Mouse (Mus musculus) ES-E14 (cell line): ENCODE data around the gene Gal. TPM values are rescaled to one million over a fixed set of nuclear protein-coding genes. Genes with fewer than 3 reads are reported as not detected.

Experiments
- DNase-seq: peaks from one replicate; pipeline ENCODE4 v3.0.0-alpha.2; 2013; ENCODE audit warnings: low read depth, low spot score
- H3K27ac ChIP-seq: 2 replicates; pipeline ENCODE4 v1.5.1; 2012; ENCODE audit warnings: low read depth, mild to moderate bottlenecking, low read length, moderate library complexity, mixed read lengths; ENCODE audit not compliant: poor library complexity, insufficient read depth, severe bottlenecking
- H3K36me3 ChIP-seq: 2 replicates; pipeline ENCODE4 v1.6.1; 2012; ENCODE audit warnings: mild to moderate bottlenecking, low read length, moderate library complexity, mixed read lengths; ENCODE audit not compliant: control insufficient read depth, poor library complexity, insufficient read depth, severe bottlenecking
- H3K4me1 ChIP-seq, 2 experiments: fragments of 150-350 bp in 1 of 2; sonication (generic) in 1 of 2; 2 replicates each; pipeline ENCODE4 v1.6.1; 2012; ENCODE audit warnings: low read length in 2 of 2, mild to moderate bottlenecking in 1 of 2, mixed read lengths in 1 of 2; ENCODE audit not compliant: control insufficient read depth in 2 of 2, insufficient read depth in 2 of 2, poor library complexity in 1 of 2
- H3K4me3 ChIP-seq, 2 experiments: fragments of 150-350 bp in 1 of 2; sonication (generic) in 1 of 2; 2 replicates each; pipeline ENCODE4 v1.5.1; 2012; ENCODE audit warnings: low read length in 2 of 2, low read depth in 1 of 2, mild to moderate bottlenecking in 1 of 2, mixed read lengths in 1 of 2; ENCODE audit not compliant: insufficient read depth in 1 of 2, poor library complexity in 1 of 2, severe bottlenecking in 1 of 2
- H3K9ac ChIP-seq: 2 replicates; pipeline ENCODE4 v1.6.1; 2012; ENCODE audit warnings: low read depth, mild to moderate bottlenecking, low read length, mixed read lengths; ENCODE audit not compliant: poor library complexity, insufficient read depth, severe bottlenecking
- H3K9me3 ChIP-seq: fragments of 150-350 bp; sonication (generic); 2 replicates; pipeline ENCODE4 v1.6.1; 2012; ENCODE audit warnings: low read depth, mild to moderate bottlenecking, low read length; ENCODE audit not compliant: control insufficient read depth, insufficient read depth
- HCFC1 ChIP-seq: IDR thresholded peaks from 2 replicates; pipeline ENCODE4 v1.6.1; 2012; ENCODE audit warnings: low read length, inconsistent platforms, borderline replicate concordance; ENCODE audit not compliant: insufficient read depth
- in situ Hi-C, 2 experiments: fragments of 600-800 bp; cut with MboI; formaldehyde crosslinking; loops; one replicate each; pipeline ENCODE4 v1.15.1; 2025; ENCODE audit warnings: low sequenced_read_pairs in 2 of 2, inconsistent platforms in 1 of 2; ENCODE audit not compliant: unreplicated experiment in 2 of 2
- total RNA-seq: library from RNA; depleted of rRNA; stranded (reverse); fragments of 300-350 nt; gene quantifications from 2 replicates; pipeline ENCODE4 v1.2.3, GENCODE M21; 2012; rRNA removed

Gene Gal
- total RNA-seq, 1 experiment: 0.27 TPM

DNA sequence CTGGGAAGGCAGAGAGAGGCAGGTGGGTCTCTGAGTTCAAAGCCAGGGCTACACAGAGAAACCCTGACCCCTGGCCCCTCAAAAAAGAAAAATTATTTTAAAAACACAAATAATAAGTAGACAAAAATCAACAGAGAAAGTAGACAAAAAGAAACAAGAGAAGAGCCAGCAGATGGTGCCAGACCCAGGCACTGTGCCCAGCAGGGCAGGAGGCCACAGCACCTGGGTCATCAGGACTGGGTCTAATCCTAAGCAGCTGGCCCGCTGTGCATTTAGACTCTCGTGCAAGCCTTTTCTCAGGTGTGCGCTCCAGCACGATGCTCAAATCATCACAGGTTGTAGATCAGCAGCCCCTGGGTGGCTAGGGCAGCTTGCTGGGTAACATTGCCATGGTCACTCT, 50.8 kb downstream of the Gal start:
- H3K4me3 ChIP-seq: no peak overlapping the region
- no peaks in the 10 kb centered on the region for H3K9me3 ChIP-seq
- DNase-seq: no peak
- no peak overlapping the region for H3K9ac ChIP-seq
- in situ Hi-C loops: no loop called here
- TF ChIP-seq HCFC1: no peak
- H3K4me1 ChIP-seq: no peaks in the 10 kb centered on the region
- peaks cover 36% of the 10 kb centered on the region for H3K36me3 ChIP-seq
- H3K27ac ChIP-seq: no peak overlapping the region

Other genes starting within 250 kb of the Gal start
- 94.5 and 105 TPM in 2 replicates for gene Mrpl21, start 131.6 kb downstream of the Gal start, total RNA-seq
- gene Ighmbp2, start 131.5 kb downstream of the Gal start, total RNA-seq: 13.2 and 15.8 TPM in 2 replicates
- gene Cpt1a, start 92.2 kb downstream of the Gal start, total RNA-seq: 15.7 and 29.9 TPM in 2 replicates
- 1.6 and 3.1 TPM in 2 replicates for gene Tesmin, start 25.7 kb downstream of the Gal start, total RNA-seq
- 104 and 117 TPM in 2 replicates for gene Ppp6r3, start 161.2 kb upstream of the Gal start, total RNA-seq